Mouse (Mus musculus) MN1 (cell line): ENCODE data around the gene 1700001O22Rik.

Experiments used
- DNase-seq: peaks from one replicate; pipeline ENCODE4 v3.0.0-alpha.2; 2016; ENCODE audit warnings: low spot score

The 1700001O22Rik gene

GRCm38 (mm10) chr2:30779241-30779640 is 24.2 kb downstream of the 1700001O22Rik start:
- peak; percentile 25 for DNase-seq

- DNase-seq = no peak
These were observed 25.2 kb downstream of the 1700001O22Rik start for GRCm38 (mm10) chr2:30778235-30778634.

GRCm38 (mm10) chr2:30777266-30777665 is 26.2 kb downstream of the 1700001O22Rik start:
- DNase-seq = no peak

GRCm38 (mm10) chr2:30775955-30776354 is 27.5 kb downstream of the 1700001O22Rik start:
- DNase-seq = no peak

- no peak for DNase-seq
These were observed 30.0 kb downstream of the 1700001O22Rik start for GRCm38 (mm10) chr2:30773313-30774005.

GRCm38 (mm10) chr2:30772581-30773312 is 30.7 kb downstream of the 1700001O22Rik start:
- DNase-seq = peak; percentile 49

- peak; percentile 66 for DNase-seq
These were observed 31.5 kb downstream of the 1700001O22Rik start for GRCm38 (mm10) chr2:30771806-30772460.

- DNase-seq = peak; percentile 32
These were observed 32.1 kb downstream of the 1700001O22Rik start for GRCm38 (mm10) chr2:30771368-30771805.

GRCm38 (mm10) chr2:30769187-30769586 is 34.3 kb downstream of the 1700001O22Rik start:
- DNase-seq = no peak

- DNase-seq = no peak
These were observed 34.9 kb downstream of the 1700001O22Rik start for GRCm38 (mm10) chr2:30768529-30768928.

- DNase-seq = no peak
These were observed 35.7 kb downstream of the 1700001O22Rik start for GRCm38 (mm10) chr2:30767626-30768240.

GRCm38 (mm10) chr2:30766446-30766845 is 37.0 kb downstream of the 1700001O22Rik start:
- no peak for DNase-seq

GRCm38 (mm10) chr2:30760706-30761105 is 42.8 kb downstream of the 1700001O22Rik start:
- DNase-seq = no peak

- no peak for DNase-seq
These were observed 43.5 kb downstream of the 1700001O22Rik start for GRCm38 (mm10) chr2:30759858-30760547.

GRCm38 (mm10) chr2:30759442-30759841 is 44.0 kb downstream of the 1700001O22Rik start:
- no peak for DNase-seq

- DNase-seq = no peak
These were observed 44.4 kb downstream of the 1700001O22Rik start for GRCm38 (mm10) chr2:30759088-30759374.

GRCm38 (mm10) chr2:30758341-30759087 is 44.9 kb downstream of the 1700001O22Rik start:
- no peak for DNase-seq

- no peak for DNase-seq
These were observed 46.3 kb downstream of the 1700001O22Rik start for GRCm38 (mm10) chr2:30756962-30757715.

- no peak for DNase-seq
These were observed 47.3 kb downstream of the 1700001O22Rik start for GRCm38 (mm10) chr2:30755985-30756765.

GRCm38 (mm10) chr2:30754831-30755230 is 48.6 kb downstream of the 1700001O22Rik start:
- DNase-seq = no peak
